Mouse (Mus musculus) colon, adult 2 months (tissue): ENCODE data around the gene Irf2bp2. TPM values are rescaled to one million over a fixed set of nuclear protein-coding genes. Genes with fewer than 3 reads are reported as not detected.

ENCODE experiments used
- polyA plus RNA-seq: library from polyadenylated mRNA; depleted of rRNA; stranded (reverse); fragments of >200 nt; gene quantifications from 2 replicates; pipeline ENCODE4 v1.2.3, GENCODE M21; 2012; rRNA removed

The Irf2bp2 gene
- 155 and 157 TPM in 2 replicates for polyA plus RNA-seq

DNA sequence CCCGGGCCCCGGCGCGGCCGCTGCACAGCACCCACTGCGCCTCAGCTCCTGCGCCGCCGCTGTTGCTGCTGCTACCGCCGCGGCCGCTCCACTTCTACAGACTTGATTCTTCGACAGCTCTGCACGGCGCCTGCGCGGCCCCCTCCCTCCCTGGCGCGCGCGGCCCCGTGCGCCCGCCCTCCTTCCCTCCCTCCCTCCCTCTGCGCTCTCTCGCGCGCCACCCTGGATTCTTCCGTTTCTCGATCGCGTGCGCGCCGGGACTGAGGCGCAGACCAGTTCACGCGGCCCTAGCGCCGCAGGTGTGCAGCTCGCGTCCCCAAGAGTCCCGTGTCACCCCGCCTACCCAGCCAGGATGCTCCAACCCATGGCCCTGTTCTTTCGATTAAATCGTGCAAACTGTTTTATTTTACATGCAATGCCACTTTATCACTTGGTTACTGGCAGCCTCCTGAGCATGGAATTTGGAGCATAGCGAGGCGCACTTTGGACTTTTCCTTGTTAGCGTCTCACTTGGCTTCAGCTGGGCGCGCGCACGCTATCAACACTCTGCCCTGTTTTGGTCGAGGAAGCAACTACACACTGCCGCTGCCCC lies at the start of gene Irf2bp2:
Irf2bp2 (minus strand) TSS at position 98 of the 592 bp plus-strand sequence.

Other genes starting within 250 kb of the Irf2bp2 start
- 76.5 and 79.4 TPM in 2 replicates for gene Coa6, start 171.5 kb downstream of the Irf2bp2 start, polyA plus RNA-seq
- 5.7 and 6.4 TPM in 2 replicates for gene Tarbp1, start 118.9 kb downstream of the Irf2bp2 start, polyA plus RNA-seq